Mouse (Mus musculus) C2C12 (cell line): Measurements from ENCODE around the gene Serpina3k.

ENCODE experiments used
- CEBPB ChIP-seq: IDR thresholded peaks from one replicate; pipeline ENCODE4 v1.6.1; 2011; ENCODE audit warnings: low read depth, mild to moderate bottlenecking, control low read depth, moderate library complexity
- CTCF ChIP-seq: IDR thresholded peaks from one replicate; pipeline ENCODE4 v1.5.1; 2011; ENCODE audit not compliant: control insufficient read depth, insufficient read depth, insufficient read length
- USF1 ChIP-seq: IDR thresholded peaks from one replicate; pipeline ENCODE4 v1.6.1; 2011; ENCODE audit warnings: low read depth, mild to moderate bottlenecking, control low read depth, moderate library complexity

DNA sequence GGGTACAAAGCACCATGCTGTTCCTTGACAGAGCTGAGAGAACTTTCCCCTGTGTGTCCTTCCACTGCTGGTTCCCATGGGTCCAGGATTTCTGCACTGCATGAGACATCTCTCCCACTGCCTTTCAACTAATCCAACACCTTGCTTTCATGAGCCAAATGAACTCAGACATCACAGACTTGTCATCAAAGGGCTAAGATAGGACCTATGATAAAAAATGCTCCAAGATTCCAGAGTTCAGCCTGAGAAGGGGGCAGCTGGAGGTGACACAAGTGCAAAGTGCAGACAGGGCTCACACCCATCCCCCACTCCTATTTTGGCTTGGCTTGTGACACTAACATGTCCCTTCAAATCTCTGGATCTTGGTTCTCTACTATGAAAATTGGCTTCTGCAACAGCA, 50.2 kb downstream of the Serpina3k start:
- no peak for TF ChIP-seq CEBPB
- no peak for TF ChIP-seq CTCF
- TF ChIP-seq USF1, result no peak
